In genomic region chr11:101211970-101212369, GRCm38 (mm10) we compare ENCODE assay signal across 9 mouse cellular contexts. TPM values are rescaled to one million over a fixed set of nuclear protein-coding genes. Genes with fewer than 3 reads are reported as not detected.
DNase-seq lines count a peak whose midpoint lies in the region; ATAC-seq lines count a peak whose summit lies in the region.
"Had no signal": no experiment of that assay in that cellular context is flagged by ENCODE, and none has a peak within 500 bp of the region (broad histone marks: within the 10 kb centered on the region; RNA-seq: fewer than 3 reads in every experiment).

No protein-coding gene starts in this region.

- no peaks in the 10 kb centered on the region for H3K4me1 ChIP-seq in limb, embryonic 10.5 days
- H3K4me1 ChIP-seq: neural tube, embryonic 12.5 days had no signal

- intact Hi-C loops in heart, postnatal 25 days (cut with DNase I) = loop anchor here (1.0 to 5.0 kb wide), 3 partner anchors 36 to 185 kb away; partner anchors contain the start of gene Becn1

- H3K9me3 ChIP-seq in limb, embryonic 10.5 days (replicated peaks) = no peaks in the 10 kb centered on the region
- H3K9me3 ChIP-seq: neural tube, embryonic 12.5 days had no signal

- DNase-seq in heart, adult 18-20 months = peak; percentile 69 to 86
- DNase-seq in heart, postnatal 25 days (ENCODE audit: low spot score) = no peak
- DNase-seq in A20 (ENCODE audit: low read depth, low spot score) (peak; percentile 77), NIH3T3 (ENCODE audit: low read depth) (peak; percentile 93)
- DNase-seq in limb, embryonic 10.5 days (ENCODE audit: low spot score) = peak; percentile 40
- peak; percentile 70 for DNase-seq in retina, postnatal 7 days (ENCODE audit: low read depth, low spot score)
- no peak for DNase-seq in urinary bladder, postnatal 14 days (ENCODE audit: low spot score)

- H3K27ac ChIP-seq in limb, embryonic 10.5 days = no peak overlapping the region
- H3K27ac ChIP-seq: neural tube, embryonic 12.5 days had no signal

- no peak overlapping the region for H3K4me3 ChIP-seq in limb, embryonic 10.5 days
- H3K4me3 ChIP-seq: neural tube, embryonic 12.5 days had no signal

- ATAC-seq in granulocyte monocyte progenitor cell, adult 5-6 weeks (replicated peaks; ENCODE audit: poor library complexity, severe bottlenecking) = peak; percentile 46; the same call in 1 of the 2 replicates

- H3K27me3 ChIP-seq in limb, embryonic 10.5 days (ENCODE audit: low read depth, poor library complexity, severe bottlenecking) = no peaks in the 10 kb centered on the region
- H3K27me3 ChIP-seq: neural tube, embryonic 12.5 days had no signal

- H3K36me3 ChIP-seq in limb, embryonic 10.5 days = peaks cover 61% of the 10 kb centered on the region

- 59% methylated on average over 3 of the region's 3 CpGs for WGBS in limb, embryonic 10.5 days

RNA-seq across cellular contexts. Expression of gene Ezh1, which starts 14.3 kb away (rescaled TPM):
- total RNA-seq in heart, adult 18-20 months (2021) = 10 to 100 TPM; 29.8 to 36.4 TPM
- 10 to 100 TPM; 26.0 to 30.4 TPM for total RNA-seq in heart, postnatal 25 days (2021)
- 15.2 and 31.0 TPM in 2 replicates for total RNA-seq in granulocyte monocyte progenitor cell, adult 5-6 weeks (2014; fragmentation: Nextera tagmentation)
- 13.6 and 17.7 TPM in 2 replicates for total RNA-seq in granulocyte monocyte progenitor cell, adult 5-6 weeks (2017)
- 10.1 and 13.6 TPM in 2 replicates for polyA plus RNA-seq in limb, embryonic 10.5 days (2016; fragmentation: Nextera tagmentation; extraction: Ambion mirVana)

RNA-seq across cellular contexts. Expression of gene Ramp2, which starts 33.9 kb away (rescaled TPM):
- total RNA-seq in heart, adult 18-20 months (2021) = 100 to 1,000 TPM in 1 of 2 experiments, 10 to 100 TPM in 1; 74.7 to 100 TPM
- total RNA-seq in heart, postnatal 25 days (2021) = 100 to 1,000 TPM in 1 of 2 experiments, 10 to 100 TPM in 1; 80.9 to 123 TPM
- total RNA-seq in granulocyte monocyte progenitor cell, adult 5-6 weeks (2014; fragmentation: Nextera tagmentation) = not detected in 2 replicates
- total RNA-seq in granulocyte monocyte progenitor cell, adult 5-6 weeks (2017) = 0.98 and 1.4 TPM in 2 replicates
- polyA plus RNA-seq in limb, embryonic 10.5 days (2016; fragmentation: Nextera tagmentation; extraction: Ambion mirVana) = 54.2 and 61.5 TPM in 2 replicates

RNA-seq across cellular contexts. Expression of gene Ccr10, which starts 36.7 kb away (rescaled TPM):
- not detected for total RNA-seq in heart, adult 18-20 months (2021)
- total RNA-seq in heart, postnatal 25 days (2021) = under 1 TPM in 1 of 2 experiments, not detected in 1; 0.14 TPM
- not detected in 2 replicates for total RNA-seq in granulocyte monocyte progenitor cell, adult 5-6 weeks (2014; fragmentation: Nextera tagmentation)
- 0.09 TPM in 1 of 2 replicates, not detected in the other for total RNA-seq in granulocyte monocyte progenitor cell, adult 5-6 weeks (2017)
- polyA plus RNA-seq in limb, embryonic 10.5 days (2016; fragmentation: Nextera tagmentation; extraction: Ambion mirVana) = not detected in 2 replicates

RNA-seq across cellular contexts. Expression of gene Plekhh3, which starts 40.8 kb away (rescaled TPM):
- total RNA-seq in heart, adult 18-20 months (2021) = 10 to 100 TPM; 12.6 to 12.8 TPM
- total RNA-seq in heart, postnatal 25 days (2021) = 10 to 100 TPM; 24.5 to 28.5 TPM
- total RNA-seq in granulocyte monocyte progenitor cell, adult 5-6 weeks (2014; fragmentation: Nextera tagmentation) = 1.4 TPM in 1 of 2 replicates, not detected in the other
- 0.47 TPM in 1 of 2 replicates, not detected in the other for total RNA-seq in granulocyte monocyte progenitor cell, adult 5-6 weeks (2017)
- polyA plus RNA-seq in limb, embryonic 10.5 days (2016; fragmentation: Nextera tagmentation; extraction: Ambion mirVana) = 1.9 and 3.0 TPM in 2 replicates

RNA-seq across cellular contexts. Expression of gene Vps25, which starts 41.5 kb away (rescaled TPM):
- 100 to 1,000 TPM in 1 of 2 experiments, 10 to 100 TPM in 1; 87.3 to 107 TPM for total RNA-seq in heart, adult 18-20 months (2021)
- 10 to 100 TPM; 78.2 to 85.0 TPM for total RNA-seq in heart, postnatal 25 days (2021)
- total RNA-seq in granulocyte monocyte progenitor cell, adult 5-6 weeks (2014; fragmentation: Nextera tagmentation) = 176 and 203 TPM in 2 replicates
- total RNA-seq in granulocyte monocyte progenitor cell, adult 5-6 weeks (2017) = 76.7 and 80.4 TPM in 2 replicates
- 118 and 127 TPM in 2 replicates for polyA plus RNA-seq in limb, embryonic 10.5 days (2016; fragmentation: Nextera tagmentation; extraction: Ambion mirVana)

Comparison
In these comparisons a context has a peak if more than half of its experiments do, and no peak if none do; other contexts are left out.
1. DNase-seq: peak in heart, adult 18-20 months (2 of 2), A20 (single experiment), NIH3T3 (single experiment), limb, embryonic 10.5 days (single experiment) and retina, postnatal 7 days (single experiment); none in heart, postnatal 25 days (single experiment) and urinary bladder, postnatal 14 days (single experiment).
2. RNA of gene Ramp2, which starts 33.9 kb away (total RNA-seq): 80.9 to 123 TPM in heart, postnatal 25 days and 74.7 to 100 TPM in heart, adult 18-20 months; 0.98 to 1.4 TPM in granulocyte monocyte progenitor cell, adult 5-6 weeks; every median in the first group is over 10 times any median in the second.